Mouse (Mus musculus) lung, postnatal 4 days (tissue): ENCODE results near the gene Itga5.

Source experiments
- DNase-seq, 2 experiments: peaks; one replicate each; pipeline ENCODE4 v3.0.0; 2021

Itga5 gene

GRCm38 (mm10) chr15:103339166-103339960 is 27.2 kb downstream of the Itga5 start:
- DNase-seq: no peak

GRCm38 (mm10) chr15:103338829-103339165 is 27.8 kb downstream of the Itga5 start:
- no peak for DNase-seq

GRCm38 (mm10) chr15:103336996-103337667 is 29.4 kb downstream of the Itga5 start:
- no peak for DNase-seq

GRCm38 (mm10) chr15:103335488-103336235 is 30.9 kb downstream of the Itga5 start:
- DNase-seq: no peak

GRCm38 (mm10) chr15:103335040-103335439 is 31.5 kb downstream of the Itga5 start:
- no peak for DNase-seq

- DNase-seq: no peak
Observed at GRCm38 (mm10) chr15:103334194-103334593, 32.4 kb downstream of the Itga5 start.

GRCm38 (mm10) chr15:103333738-103334137 is 32.8 kb downstream of the Itga5 start:
- DNase-seq: peak in 1 of 2 experiments; percentile 53

- no peak for DNase-seq
Observed at GRCm38 (mm10) chr15:103333081-103333615, 33.4 kb downstream of the Itga5 start.

GRCm38 (mm10) chr15:103323455-103324247 is 42.9 kb downstream of the Itga5 start:
- peak; percentile 92 to 93 for DNase-seq

- no peak for DNase-seq
Observed at GRCm38 (mm10) chr15:103323070-103323454, 43.5 kb downstream of the Itga5 start.

- DNase-seq: no peak
Observed at GRCm38 (mm10) chr15:103322396-103322795, 44.2 kb downstream of the Itga5 start.

- DNase-seq: peak in 1 of 2 experiments; percentile 55
Observed at GRCm38 (mm10) chr15:103321076-103321475, 45.5 kb downstream of the Itga5 start.

- DNase-seq: no peak
Observed at GRCm38 (mm10) chr15:103318201-103318816, 48.3 kb downstream of the Itga5 start.

GRCm38 (mm10) chr15:103317731-103318130 is 48.8 kb downstream of the Itga5 start:
- DNase-seq: no peak

GRCm38 (mm10) chr15:103317120-103317519 is 49.4 kb downstream of the Itga5 start:
- no peak for DNase-seq

- peak; percentile 43 to 63 for DNase-seq
Observed at GRCm38 (mm10) chr15:103315979-103316776, 50.4 kb downstream of the Itga5 start.

- DNase-seq: peak; percentile 86 to 87
Observed at GRCm38 (mm10) chr15:103315011-103315502, 51.5 kb downstream of the Itga5 start.

- no peak for DNase-seq
Observed at GRCm38 (mm10) chr15:103314181-103314580, 52.4 kb downstream of the Itga5 start.

- peak in 1 of 2 experiments; percentile 69 for DNase-seq
Observed at GRCm38 (mm10) chr15:103313495-103314095, 53.0 kb downstream of the Itga5 start.

- no peak for DNase-seq
Observed at GRCm38 (mm10) chr15:103310365-103310910, 56.1 kb downstream of the Itga5 start, which contains the start of gene Gpr84. Gpr84 (minus strand) TSS chr15:103310612.
